In genomic region chr10:79874290-79874862, GRCm38 (mm10) we compare ENCODE assay signal across 7 mouse cellular contexts. TPM values are rescaled to one million over a fixed set of nuclear protein-coding genes. Genes with fewer than 3 reads are reported as not detected.
DNase-seq lines count a peak whose midpoint lies in the region; ATAC-seq and TF ChIP-seq lines count a peak whose summit lies in the region.

TSS of gene Prtn3 (plus strand) at chr10:79874476.
TSS of gene Plppr3 (minus strand) at chr10:79874634.

- peak within 1 kb of the TSS; percentile 67 for H3K4me2 ChIP-seq in forebrain, postnatal 0 days (ENCODE audit: low read depth)
- peak within 1 kb of the TSS; percentile 89 for H3K4me2 ChIP-seq in neural tube, embryonic 15.5 days

- H3K36me3 ChIP-seq in forebrain, postnatal 0 days (ENCODE audit: insufficient read depth), result peaks cover 12% of the 10 kb centered on the region
- H3K36me3 ChIP-seq in neural tube, embryonic 15.5 days, result peaks cover 13% of the 10 kb centered on the region

- H3K9me3 ChIP-seq in forebrain, postnatal 0 days (ENCODE audit: low read length), result no peaks in the 10 kb centered on the region
- H3K9me3 ChIP-seq in neural tube, embryonic 15.5 days (replicated peaks), result no peaks in the 10 kb centered on the region

- H3K4me3 ChIP-seq in forebrain, postnatal 0 days (ENCODE audit: low read depth, low read length), result peak within 1 kb of the TSS; percentile 54
- peak within 1 kb of the TSS; percentile 70 for H3K4me3 ChIP-seq in neural tube, embryonic 15.5 days (replicated peaks)

- WGBS in forebrain, postnatal 0 days, result under 1% methylated on average over 39 of the region's 57 CpGs
- WGBS in neural tube, embryonic 15.5 days, result 0% methylated on average over 41 of the region's 57 CpGs

- peak; percentile 88 for ATAC-seq in forebrain, postnatal 0 days
- ATAC-seq in neural tube, embryonic 15.5 days (ENCODE audit: low FRiP score), result peak; percentile 94

- no peak; the same call in 1 of the 2 replicates for TF ChIP-seq CTCF in forebrain, postnatal 0 days (IDR thresholded peaks at IDR 0.05; ENCODE audit: low read depth)

- no peaks in the 10 kb centered on the region for H3K27me3 ChIP-seq in forebrain, postnatal 0 days (ENCODE audit: insufficient read depth, low read length)
- H3K27me3 ChIP-seq in neural tube, embryonic 15.5 days (replicated peaks), result no peaks in the 10 kb centered on the region

- H3K4me1 ChIP-seq in forebrain, postnatal 0 days (ENCODE audit: insufficient read depth), result no peaks in the 10 kb centered on the region
- H3K4me1 ChIP-seq in neural tube, embryonic 15.5 days, result peaks cover 45% of the 10 kb centered on the region

- peak; percentile 55 for DNase-seq in ovary, postnatal 36 days (ENCODE audit: low spot score)
- no peak for DNase-seq in ovary, postnatal 10 days (ENCODE audit: low spot score)
- DNase-seq in cerebellum, postnatal 25 days, result peak; percentile 64 to 68
- DNase-seq in forebrain, postnatal 0 days, result peak; percentile 89
- peak; percentile 52 for DNase-seq in liver
- DNase-seq in frontal cortex, adult 2 months (ENCODE audit: extremely low spot score in 1 of 2, low spot score in 1 of 2), result no peak

- peak within 1 kb of the TSS; percentile 87 for H3K9ac ChIP-seq in forebrain, postnatal 0 days
- H3K9ac ChIP-seq in neural tube, embryonic 15.5 days (replicated peaks), result peak within 1 kb of the TSS; percentile 95

- peak within 1 kb of the TSS; percentile 93 for H3K27ac ChIP-seq in forebrain, postnatal 0 days (ENCODE audit: low read depth, low read length)
- peak within 1 kb of the TSS; percentile 91 for H3K27ac ChIP-seq in neural tube, embryonic 15.5 days (replicated peaks)

RNA-seq across cellular contexts. Expression of gene Prtn3, which starts in this region (rescaled TPM):
- total RNA-seq in forebrain, postnatal 0 days (2014; rRNA removed), result 4.9 and 7.8 TPM in 2 replicates
- polyA plus RNA-seq in forebrain, postnatal 0 days (2015; fragmentation: Nextera tagmentation; extraction: Ambion mirVana), result 14.9 and 15.4 TPM in 2 replicates
- 9.0 and 9.5 TPM in 2 replicates for polyA plus RNA-seq in neural tube, embryonic 15.5 days (2015; fragmentation: Nextera tagmentation; extraction: Ambion mirVana)
- polyA plus RNA-seq in frontal cortex, adult 2 months (2012; rRNA removed), result 5.8 and 6.7 TPM in 2 replicates

RNA-seq across cellular contexts. Expression of gene Plppr3, which starts in this region (rescaled TPM):
- total RNA-seq in forebrain, postnatal 0 days (2014; rRNA removed), result 427 and 473 TPM in 2 replicates
- 309 and 328 TPM in 2 replicates for polyA plus RNA-seq in forebrain, postnatal 0 days (2015; fragmentation: Nextera tagmentation; extraction: Ambion mirVana)
- polyA plus RNA-seq in neural tube, embryonic 15.5 days (2015; fragmentation: Nextera tagmentation; extraction: Ambion mirVana), result 316 and 385 TPM in 2 replicates
- 124 and 134 TPM in 2 replicates for polyA plus RNA-seq in frontal cortex, adult 2 months (2012; rRNA removed)

Comparison
In these comparisons a context has a peak if more than half of its experiments do, and no peak if none do; other contexts are left out.
1. DNase-seq: peak in ovary, postnatal 36 days (single experiment), cerebellum, postnatal 25 days (2 of 2), forebrain, postnatal 0 days (single experiment) and liver (single experiment); none in ovary, postnatal 10 days (single experiment) and frontal cortex, adult 2 months (0 of 2).